Mouse (Mus musculus) lung, postnatal 36 days (tissue): Measurements from ENCODE around the gene Akt1.

Experiments used
- DNase-seq: peaks from one replicate; pipeline ENCODE4 v3.0.0; 2022; ENCODE audit warnings: mixed read lengths

Akt1 gene

GRCm38 (mm10) chr12:112674132-112675011 lies at the start of gene Akt1:
Gene Akt1 (minus strand): TSS chr12:112674884.
- DNase-seq, result peak; percentile 72

- DNase-seq, result peak; percentile 89
Observed at GRCm38 (mm10) chr12:112724077-112724805, 49.6 kb upstream of the Akt1 start.

- DNase-seq, result no peak
Observed at GRCm38 (mm10) chr12:112723445-112723844, 48.8 kb upstream of the Akt1 start.

GRCm38 (mm10) chr12:112723028-112723330 lies 48.3 kb upstream of the Akt1 start:
- DNase-seq, result no peak

GRCm38 (mm10) chr12:112722240-112723027 lies 47.8 kb upstream of the Akt1 start:
- peak; percentile 74 for DNase-seq

GRCm38 (mm10) chr12:112721424-112722239 lies 46.9 kb upstream of the Akt1 start:
- DNase-seq, result peak; percentile 84

GRCm38 (mm10) chr12:112720890-112721423 lies 46.3 kb upstream of the Akt1 start:
- DNase-seq, result no peak

- no peak for DNase-seq
Observed at GRCm38 (mm10) chr12:112720216-112720615, 45.5 kb upstream of the Akt1 start, which contains the start of gene Cep170b. Gene Cep170b (plus strand): TSS chr12:112720455.

- no peak for DNase-seq
Observed at GRCm38 (mm10) chr12:112718995-112719394, 44.3 kb upstream of the Akt1 start.

- peak; percentile 76 for DNase-seq
Observed at GRCm38 (mm10) chr12:112717140-112717539, 42.5 kb upstream of the Akt1 start.

GRCm38 (mm10) chr12:112713984-112714383 lies 39.3 kb upstream of the Akt1 start:
- DNase-seq, result peak; percentile 73

GRCm38 (mm10) chr12:112707573-112707869 lies 32.8 kb upstream of the Akt1 start:
- DNase-seq, result no peak

GRCm38 (mm10) chr12:112706704-112707572 lies 32.3 kb upstream of the Akt1 start:
- peak; percentile 94 for DNase-seq

GRCm38 (mm10) chr12:112702374-112703320 lies 28.0 kb upstream of the Akt1 start:
- DNase-seq, result no peak

GRCm38 (mm10) chr12:112700522-112700921 lies 25.8 kb upstream of the Akt1 start:
- no peak for DNase-seq

GRCm38 (mm10) chr12:112696806-112697425 lies 22.2 kb upstream of the Akt1 start:
- no peak for DNase-seq

GRCm38 (mm10) chr12:112694127-112694475 lies 19.4 kb upstream of the Akt1 start:
- no peak for DNase-seq

GRCm38 (mm10) chr12:112693185-112694126 lies 18.8 kb upstream of the Akt1 start:
- peak; percentile 94 for DNase-seq
